ENCODE assay signal across 17 mouse cellular contexts in genomic region chr15:77930986-77931688, GRCm38 (mm10). TPM values are rescaled to one million over a fixed set of nuclear protein-coding genes. Genes with fewer than 3 reads are reported as not detected.
A peak's percentile ranks its signal among the peaks of the same experiment; 100 is the strongest.
DNase-seq lines count a peak whose midpoint lies in the region; ATAC-seq lines count a peak whose summit lies in the region.
"Had no signal": no experiment of that assay in that cellular context is flagged by ENCODE, and none has a peak within 500 bp of the region (broad histone marks: within the 10 kb centered on the region; RNA-seq: fewer than 3 reads in every experiment).

No protein-coding gene starts in this region.

- peak overlapping the region; percentile 65 for H3K27ac ChIP-seq in macrophage
- H3K27ac ChIP-seq: forebrain, embryonic 15.5 days; heart, embryonic 15.5 days; neural tube, embryonic 12.5 days had no signal

- peak overlapping the region; percentile 55 for H3K4me3 ChIP-seq in megakaryocyte, embryonic 14.5 days (replicated peaks)
- peak overlapping the region; percentile 78 for H3K4me3 ChIP-seq in erythroblast, embryonic 14.5 days (replicated peaks)
- no peak overlapping the region for H3K4me3 ChIP-seq in macrophage (ENCODE audit: inconsistent target)
- H3K4me3 ChIP-seq: forebrain, embryonic 15.5 days; heart, embryonic 15.5 days; neural tube, embryonic 12.5 days had no signal

- intact Hi-C loops in left cerebral cortex, postnatal 4 days (cut with DNase I) = no loop called here

- peak; percentile 55 to 58 for DNase-seq in cerebellum, postnatal 10 days
- DNase-seq in cerebellum, adult 8-10 months = no peak
- DNase-seq in left cerebral cortex, postnatal 4 days = no peak
- DNase-seq in left cerebral cortex, adult 8-10 months (ENCODE audit: low spot score in 2 of 2) = no peak
- DNase-seq: adrenal gland, postnatal 10 days; embryo, embryonic 11 days; kidney, postnatal 36 days; lung, adult 2 months; right cerebral cortex, postnatal 14 days; thymus, adult 2 months had no signal

- peaks cover 77% of the 10 kb centered on the region for H3K4me1 ChIP-seq in megakaryocyte, embryonic 14.5 days
- H3K4me1 ChIP-seq in erythroblast, embryonic 14.5 days (ENCODE audit: control insufficient read depth) = peaks cover 74% of the 10 kb centered on the region

- H3K27me3 ChIP-seq in megakaryocyte, embryonic 14.5 days (replicated peaks) = peaks cover 16% of the 10 kb centered on the region
- H3K27me3 ChIP-seq in erythroblast, embryonic 14.5 days (ENCODE audit: control insufficient read depth) = peaks cover 9% of the 10 kb centered on the region; the same call in 1 of the 2 replicates
- H3K27me3 ChIP-seq: forebrain, embryonic 15.5 days; neural tube, embryonic 12.5 days had no signal

- no peak for ATAC-seq in megakaryocyte, adult 5-6 weeks (ENCODE audit: poor library complexity, severe bottlenecking)
- ATAC-seq: forebrain, embryonic 15.5 days had no signal

- peaks cover 38% of the 10 kb centered on the region for H3K36me3 ChIP-seq in megakaryocyte, embryonic 14.5 days (replicated peaks; ENCODE audit: low read length)
- H3K36me3 ChIP-seq in erythroblast, embryonic 14.5 days (ENCODE audit: control insufficient read depth) = peaks cover 17% of the 10 kb centered on the region
- peaks cover 11% of the 10 kb centered on the region for H3K36me3 ChIP-seq in macrophage (ENCODE audit: inconsistent target)
- H3K36me3 ChIP-seq: forebrain, embryonic 15.5 days had no signal

- H3K79me2 ChIP-seq in macrophage (ENCODE audit: inconsistent target) = peaks cover 22% of the 10 kb centered on the region

- H3K9me3 ChIP-seq in megakaryocyte, embryonic 14.5 days = no peaks in the 10 kb centered on the region
- no peaks in the 10 kb centered on the region for H3K9me3 ChIP-seq in erythroblast, embryonic 14.5 days (ENCODE audit: control insufficient read depth, low read length)
- H3K9me3 ChIP-seq: forebrain, embryonic 15.5 days; heart, embryonic 15.5 days; neural tube, embryonic 12.5 days had no signal

- WGBS in macrophage (ENCODE audit: missing documents) = 85% methylated on average over 6 of the region's 6 CpGs

RNA-seq across cellular contexts. Expression of gene Txn2, which starts 2.3 kb away (rescaled TPM):
- 186 and 405 TPM in 2 replicates for polyA plus RNA-seq in megakaryocyte, embryonic 14.5 days (2012; ENCODE audit: insufficient read depth, low replicate concordance)
- 162 and 187 TPM in 2 replicates for total RNA-seq in megakaryocyte, adult 5-6 weeks (2015)
- 23.2 and 39.4 TPM in 2 replicates for total RNA-seq in megakaryocyte, adult 5-6 weeks (2017)
- polyA plus RNA-seq in erythroblast, embryonic 14.5 days (2012) = 41.7 and 44.1 TPM in 2 replicates
- total RNA-seq in macrophage (2018; cell fraction: chromatin; rRNA removed) = 10 to 100 TPM; 22.6 to 79.9 (median 50.3) TPM
- 100 to 1,000 TPM in 23 of 26 experiments, 10 to 100 TPM in 3; 92.0 to 152 (median 128) TPM for total RNA-seq in macrophage (2018; cell fraction: cytosol; rRNA removed)
- 10 to 100 TPM; 22.5 to 86.7 (median 50.0) TPM for total RNA-seq in macrophage (2018; cell fraction: nucleus; rRNA removed)
- polyA plus RNA-seq in macrophage (2018) = 106 to 159 TPM (median 117 TPM) in 3 replicates
- total RNA-seq in left cerebral cortex, postnatal 4 days (2021) = 10 to 100 TPM; 91.0 to 92.4 TPM
- total RNA-seq in left cerebral cortex, adult 8-10 months (2022) = 100 to 1,000 TPM; 126 to 139 (median 131) TPM

RNA-seq across cellular contexts. Expression of gene Foxred2, which starts 25.4 kb away (rescaled TPM):
- polyA plus RNA-seq in megakaryocyte, embryonic 14.5 days (2012; ENCODE audit: insufficient read depth, low replicate concordance) = 0.66 TPM in 1 of 2 replicates, not detected in the other
- 30.7 and 38.2 TPM in 2 replicates for total RNA-seq in megakaryocyte, adult 5-6 weeks (2015)
- 30.2 and 31.5 TPM in 2 replicates for total RNA-seq in megakaryocyte, adult 5-6 weeks (2017)
- polyA plus RNA-seq in erythroblast, embryonic 14.5 days (2012) = 0.04 and 0.06 TPM in 2 replicates
- 10 to 100 TPM in 11 of 26 experiments, 1 to 10 TPM in 15; 2.1 to 22.4 (median 7.5) TPM for total RNA-seq in macrophage (2018; cell fraction: chromatin; rRNA removed)
- 10 to 100 TPM in 24 of 26 experiments, 1 to 10 TPM in 2; 8.7 to 25.1 (median 15.8) TPM for total RNA-seq in macrophage (2018; cell fraction: cytosol; rRNA removed)
- 10 to 100 TPM in 24 of 26 experiments, 1 to 10 TPM in 2; 4.2 to 37.6 (median 17.9) TPM for total RNA-seq in macrophage (2018; cell fraction: nucleus; rRNA removed)
- polyA plus RNA-seq in macrophage (2018) = 8.6 to 18.7 TPM (median 18.3 TPM) in 3 replicates
- 10 to 100 TPM; 19.1 to 20.3 TPM for total RNA-seq in left cerebral cortex, postnatal 4 days (2021)
- 10 to 100 TPM; 12.1 to 15.8 (median 14.5) TPM for total RNA-seq in left cerebral cortex, adult 8-10 months (2022)

RNA-seq across cellular contexts. Expression of gene Eif3d, which starts 39.5 kb away (rescaled TPM):
- 15.2 and 40.0 TPM in 2 replicates for polyA plus RNA-seq in megakaryocyte, embryonic 14.5 days (2012; ENCODE audit: insufficient read depth, low replicate concordance)
- 106 and 126 TPM in 2 replicates for total RNA-seq in megakaryocyte, adult 5-6 weeks (2015)
- 135 and 144 TPM in 2 replicates for total RNA-seq in megakaryocyte, adult 5-6 weeks (2017)
- polyA plus RNA-seq in erythroblast, embryonic 14.5 days (2012) = 8.2 and 8.3 TPM in 2 replicates
- total RNA-seq in macrophage (2018; cell fraction: chromatin; rRNA removed) = 100 to 1,000 TPM in 4 of 26 experiments, 10 to 100 TPM in 22; 37.3 to 125 (median 83.3) TPM
- 100 to 1,000 TPM in 7 of 26 experiments, 10 to 100 TPM in 19; 75.2 to 111 (median 91.9) TPM for total RNA-seq in macrophage (2018; cell fraction: cytosol; rRNA removed)
- 10 to 100 TPM; 29.6 to 98.8 (median 56.7) TPM for total RNA-seq in macrophage (2018; cell fraction: nucleus; rRNA removed)
- 88.8 to 149 TPM (median 102 TPM) in 3 replicates for polyA plus RNA-seq in macrophage (2018)
- total RNA-seq in left cerebral cortex, postnatal 4 days (2021) = 100 to 1,000 TPM; 130 to 141 TPM
- 100 to 1,000 TPM in 2 of 4 experiments, 10 to 100 TPM in 2; 87.5 to 106 (median 98.6) TPM for total RNA-seq in left cerebral cortex, adult 8-10 months (2022)

Comparison
In these comparisons a context has a peak if more than half of its experiments do, and no peak if none do; other contexts are left out.
1. DNase-seq: peak in cerebellum, postnatal 10 days (2 of 2); none in cerebellum, adult 8-10 months (single experiment), left cerebral cortex, postnatal 4 days (single experiment) and left cerebral cortex, adult 8-10 months (0 of 2).